ENCODE assay signal across 24 mouse cellular contexts in the genomic region with DNA sequence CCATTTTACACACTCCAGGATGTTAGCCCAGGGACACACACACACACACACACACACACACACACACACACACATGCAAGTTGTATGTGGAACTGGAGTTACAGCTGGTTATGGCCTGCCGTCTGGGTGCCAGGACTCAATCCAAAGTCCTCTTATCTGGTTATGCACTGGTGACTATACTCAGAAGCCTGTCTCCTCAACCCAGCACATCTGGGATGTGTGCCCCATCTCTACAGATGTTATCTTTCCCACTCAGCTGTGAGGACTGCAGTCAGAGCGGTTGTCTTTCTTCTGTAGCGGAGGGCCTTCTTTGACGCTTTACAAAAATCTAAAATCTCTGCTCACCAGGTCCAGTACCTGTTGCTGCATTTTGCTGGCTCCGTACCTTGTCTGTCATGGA. TPM values are rescaled to one million over a fixed set of nuclear protein-coding genes. Genes with fewer than 3 reads are reported as not detected.
A peak's percentile ranks its signal among the peaks of the same experiment; 100 is the strongest.
DNase-seq lines count a peak whose midpoint lies in the region; ATAC-seq and TF ChIP-seq lines count a peak whose summit lies in the region.
"Had no signal": no experiment of that assay in that cellular context is flagged by ENCODE, and none has a peak within 500 bp of the region (broad histone marks: within the 10 kb centered on the region; RNA-seq: fewer than 3 reads in every experiment).

No protein-coding gene starts in this region.

- no peak overlapping the region for H3K9ac ChIP-seq in neural tube, embryonic 15.5 days (replicated peaks)
- no peak overlapping the region for H3K9ac ChIP-seq in MEL (ENCODE audit: control insufficient read depth, low read depth, low read length, poor library complexity, severe bottlenecking)
- H3K9ac ChIP-seq: embryonic facial prominence, embryonic 12.5 days; forebrain, embryonic 13.5 days; forebrain, embryonic 15.5 days; forebrain, postnatal 0 days had no signal

- no peak overlapping the region for H3K4me3 ChIP-seq in neural tube, embryonic 15.5 days (replicated peaks)
- H3K4me3 ChIP-seq in MEL (ENCODE audit: control insufficient read depth in 1 of 2, insufficient read depth in 1 of 2, low read depth in 2 of 2, low read length in 2 of 2) = no peak overlapping the region
- no peak overlapping the region for H3K4me3 ChIP-seq in bone marrow, adult 2 months (replicated peaks; ENCODE audit: control insufficient read depth, low read depth, low read length)
- H3K4me3 ChIP-seq: embryonic facial prominence, embryonic 10.5 days; embryonic facial prominence, embryonic 12.5 days; forebrain, embryonic 13.5 days; forebrain, embryonic 15.5 days had no signal

- H3K4me1 ChIP-seq in neural tube, embryonic 15.5 days = peaks cover 7% of the 10 kb centered on the region
- peaks cover 17 to 29% of the 10 kb centered on the region in 2 experiments for H3K4me1 ChIP-seq in MEL (ENCODE audit: control insufficient read depth in 1 of 2, insufficient read depth in 2 of 2, low read length in 2 of 2)
- no peaks in the 10 kb centered on the region; the same call in 1 of the 2 replicates for H3K4me1 ChIP-seq in bone marrow, adult 2 months (ENCODE audit: control insufficient read depth, insufficient read depth, low read length)

- no peak overlapping the region for H3K4me2 ChIP-seq in neural tube, embryonic 15.5 days
- H3K4me2 ChIP-seq: embryonic facial prominence, embryonic 12.5 days; forebrain, embryonic 13.5 days; forebrain, embryonic 15.5 days had no signal

- TF ChIP-seq RAD21 in MEL (IDR thresholded peaks at IDR 0.05; ENCODE audit: low read depth, low read length) = no peak

- H3K79me2 ChIP-seq in MEL (ENCODE audit: control insufficient read depth, insufficient read depth, low read length, poor library complexity) = no peaks in the 10 kb centered on the region

- no peaks in the 10 kb centered on the region for H3K36me3 ChIP-seq in neural tube, embryonic 15.5 days
- H3K36me3 ChIP-seq in MEL (ENCODE audit: control insufficient read depth in 1 of 2, insufficient read depth in 2 of 2, low read length in 2 of 2) = peaks cover 0 to 16% of the 10 kb centered on the region in 2 experiments; a peak in 2 of 4 replicates
- H3K36me3 ChIP-seq: embryonic facial prominence, embryonic 10.5 days; embryonic facial prominence, embryonic 12.5 days; forebrain, embryonic 15.5 days had no signal

- TF ChIP-seq EP300 in MEL (IDR thresholded peaks at IDR 0.05; ENCODE audit: low read depth in 1 of 2, low read length in 2 of 2) = peak; percentile 54 to 70

- TF ChIP-seq POLR2A in MEL (IDR thresholded peaks at IDR 0.05; ENCODE audit: control insufficient read depth in 1 of 2, insufficient read depth in 1 of 2, low read depth in 1 of 2, low read length in 2 of 2, poor library complexity in 1 of 2) = no peak
- TF ChIP-seq POLR2A in bone marrow, adult 2 months (IDR thresholded peaks at IDR 0.05; ENCODE audit: borderline replicate concordance, control insufficient read depth, low read depth, low read length) = no peak

- peak; percentile 6 for DNase-seq in neural tube, embryonic 10.5 days (ENCODE audit: extremely low spot score, low spot score)
- DNase-seq in MEL (ENCODE audit: low read depth, low spot score) = peak; percentile 60
- no peak for DNase-seq in urinary bladder, adult 18-20 months (ENCODE audit: low spot score in 2 of 2)
- no peak for DNase-seq in cerebellum, adult 11 months
- DNase-seq in cerebellum, postnatal 10 days = no peak
- DNase-seq: adrenal gland, adult 8-10 months; adrenal gland, postnatal 14 days; adrenal gland, postnatal 36 days; cerebellum, adult 11-12 months; cerebellum, adult 2 months; cerebellum, adult 9-11 months; cerebellum, postnatal 25 days; forebrain, postnatal 0 days had no signal

- 97% methylated on average over 5 of the region's 5 CpGs for WGBS in neural tube, embryonic 15.5 days
- WGBS in bone marrow, adult 2 months = 73% methylated on average over 5 of the region's 5 CpGs

- no peak for ATAC-seq in neural tube, embryonic 15.5 days (ENCODE audit: low FRiP score)
- peak; percentile 38 for ATAC-seq in megakaryocyte progenitor cell, adult 5-6 weeks (replicated peaks; ENCODE audit: poor library complexity)
- ATAC-seq: activated CD4-positive, CD25-positive, alpha-beta regulatory T cell, adult 4 months; forebrain, embryonic 13.5 days; forebrain, embryonic 15.5 days; forebrain, postnatal 0 days; Patski had no signal

- no peak overlapping the region for H3K27ac ChIP-seq in neural tube, embryonic 15.5 days (replicated peaks)
- no peak overlapping the region for H3K27ac ChIP-seq in MEL (ENCODE audit: control insufficient read depth, low read depth, low read length)
- H3K27ac ChIP-seq in bone marrow, adult 2 months (ENCODE audit: control insufficient read depth, insufficient read depth, low read depth, low read length, poor library complexity) = peak overlapping the region; percentile 10; the same call in 1 of the 2 replicates
- H3K27ac ChIP-seq: embryonic facial prominence, embryonic 10.5 days; embryonic facial prominence, embryonic 12.5 days; forebrain, embryonic 13.5 days; forebrain, embryonic 15.5 days had no signal

- H3K9me3 ChIP-seq in neural tube, embryonic 15.5 days (replicated peaks) = no peaks in the 10 kb centered on the region
- H3K9me3 ChIP-seq in MEL (replicated peaks; ENCODE audit: insufficient read depth, low read length) = no peaks in the 10 kb centered on the region
- H3K9me3 ChIP-seq: embryonic facial prominence, embryonic 10.5 days; embryonic facial prominence, embryonic 12.5 days; forebrain, embryonic 13.5 days; forebrain, embryonic 15.5 days had no signal

- TF ChIP-seq CTCF in MEL (IDR thresholded peaks at IDR 0.05 in 2 of 3, conservative IDR thresholded peaks at IDR 0.05 in 1 of 3; ENCODE audit: control insufficient read depth in 1 of 3, insufficient read depth in 1 of 3, low read depth in 2 of 3, low read length in 3 of 3, poor library complexity in 1 of 3, severe bottlenecking in 1 of 3) = no peak
- TF ChIP-seq CTCF in bone marrow, adult 2 months (IDR thresholded peaks at IDR 0.05; ENCODE audit: control insufficient read depth, insufficient read depth, low read length) = no peak

- H3K27me3 ChIP-seq in neural tube, embryonic 15.5 days (replicated peaks) = peaks cover 8% of the 10 kb centered on the region
- H3K27me3 ChIP-seq in MEL (ENCODE audit: control insufficient read depth in 1 of 2, insufficient read depth in 2 of 2, low read length in 2 of 2) = no peaks in the 10 kb centered on the region
- H3K27me3 ChIP-seq: Patski had no signal

TF ChIP-seq in MEL, 35 proteins besides CTCF, POLR2A, EP300 and RAD21:
- TF ChIP-seq TCF12 (IDR thresholded peaks at IDR 0.05; ENCODE audit: low read depth, low read length) (peak; percentile 84), KAT2A (conservative IDR thresholded peaks at IDR 0.05; ENCODE audit: low read depth, low read length) (no peak), MXI1 (IDR thresholded peaks at IDR 0.05; ENCODE audit: low read depth, low read length) (no peak), HCFC1 (IDR thresholded peaks at IDR 0.05; ENCODE audit: low read depth, low read length) (no peak), GABPA (IDR thresholded peaks at IDR 0.05; ENCODE audit: low read depth, low read length) (no peak), MYB (IDR thresholded peaks at IDR 0.05; ENCODE audit: low read depth, low read length) (peak; percentile 54), ETS1 (IDR thresholded peaks at IDR 0.05; ENCODE audit: low read depth, low read length) (peak; percentile 89), MAZ (IDR thresholded peaks at IDR 0.05; ENCODE audit: low read depth, low read length) (0 out of 2 replicates have a peak, but pooled peaks have one; percentile 38), ZKSCAN1 (IDR thresholded peaks at IDR 0.05; ENCODE audit: low read depth, low read length) (no peak), TAL1 (IDR thresholded peaks at IDR 0.05; ENCODE audit: low read length) (peak; percentile 23; the same call in 1 of the 2 replicates), GATA1 (IDR thresholded peaks at IDR 0.05; ENCODE audit: low read depth, low read length) (peak; percentile 74), ZC3H11A (IDR thresholded peaks at IDR 0.05; ENCODE audit: low read depth, low read length) (no peak), SIN3A (IDR thresholded peaks at IDR 0.05; ENCODE audit: low read length) (0 out of 2 replicates have a peak, but pooled peaks have one; percentile 51)

RNA-seq across cellular contexts. Expression of a gene that starts 4.8 kb away (rescaled TPM):
- 16.1 and 21.3 TPM in 2 replicates for polyA plus RNA-seq in neural tube, embryonic 15.5 days (2015; fragmentation: Nextera tagmentation; extraction: Ambion mirVana)
- total RNA-seq in MEL (2012; rRNA removed) = 2.6 and 5.6 TPM in 2 replicates
- polyA plus RNA-seq in MEL (2012; ENCODE audit: insufficient read depth in 1 of 2, insufficient read length in 2 of 2, low read depth in 1 of 2, low replicate concordance in 2 of 2, missing spikeins in 1 of 2) = 1 to 10 TPM in 1 of 2 experiments, not detected in 1; 4.1 TPM
- 12.9 and 22.2 TPM in 2 replicates for polyA plus RNA-seq in bone marrow, adult 2 months (2011; ENCODE audit: insufficient read depth, insufficient read length, low replicate concordance, missing spikeins)
- 184 and 191 TPM in 2 replicates for total RNA-seq in megakaryocyte progenitor cell, adult 5-6 weeks (2015)
- 174 and 180 TPM in 2 replicates for total RNA-seq in megakaryocyte progenitor cell, adult 5-6 weeks (2017)
- polyA plus RNA-seq: Patski had no signal

RNA-seq across cellular contexts. Expression of a gene that starts 29.9 kb away (rescaled TPM):
- 0.28 and 0.75 TPM in 2 replicates for polyA plus RNA-seq in neural tube, embryonic 15.5 days (2015; fragmentation: Nextera tagmentation; extraction: Ambion mirVana)
- total RNA-seq in MEL (2012; rRNA removed) = not detected in 2 replicates
- not detected for polyA plus RNA-seq in MEL (2012; ENCODE audit: insufficient read depth in 1 of 2, insufficient read length in 2 of 2, low read depth in 1 of 2, low replicate concordance in 2 of 2, missing spikeins in 1 of 2)
- polyA plus RNA-seq in bone marrow, adult 2 months (2011; ENCODE audit: insufficient read depth, insufficient read length, low replicate concordance, missing spikeins) = 4.2 and 11.0 TPM in 2 replicates
- total RNA-seq in megakaryocyte progenitor cell, adult 5-6 weeks (2015) = 3.9 and 5.3 TPM in 2 replicates
- 6.4 and 6.5 TPM in 2 replicates for total RNA-seq in megakaryocyte progenitor cell, adult 5-6 weeks (2017)
- total RNA-seq: adrenal gland, adult 18-20 months; adrenal gland, adult 8-10 months; adrenal gland, postnatal 14 days; adrenal gland, postnatal 36 days had no signal
- polyA plus RNA-seq: C2C12 had no signal

Comparison
In these comparisons a context has a peak if more than half of its experiments do, and no peak if none do; other contexts are left out.
1. DNase-seq: peak in neural tube, embryonic 10.5 days (single experiment) and MEL (single experiment); none in urinary bladder, adult 18-20 months (0 of 2), cerebellum, adult 11 months (single experiment) and cerebellum, postnatal 10 days (0 of 2).